Mouse (Mus musculus) lung, embryonic 14.5 days (tissue): ENCODE results near the gene Trappc10. TPM values are rescaled to one million over a fixed set of nuclear protein-coding genes. Genes with fewer than 3 reads are reported as not detected.

Experiments used
- ATAC-seq: fragments of 200-750 bp; cut with Nextera tagmentation; 2 replicates; pipeline ENCODE4 v1.8.0; 2017; ENCODE audit warnings: mild to moderate bottlenecking, moderate TSS enrichment, moderate library complexity; ENCODE audit not compliant: insufficient read depth
- DNase-seq: peaks from one replicate; pipeline ENCODE4 v3.0.0-alpha.2; 2015
- H3K27ac ChIP-seq: fragments of 300-500 bp; sonication (generic); 2 replicates; pipeline ENCODE4 v1.5.1; 2014; ENCODE audit warnings: low read depth, mild to moderate bottlenecking, moderate library complexity
- H3K27me3 ChIP-seq: fragments of 300-500 bp; sonication (generic); 2 replicates; pipeline ENCODE4 v1.6.1; 2014; ENCODE audit warnings: low read length, control low read depth; ENCODE audit not compliant: insufficient read depth
- H3K36me3 ChIP-seq: fragments of 300-500 bp; sonication (generic); 2 replicates; pipeline ENCODE4 v1.6.1; 2014; ENCODE audit warnings: control low read depth; ENCODE audit not compliant: insufficient read depth
- H3K4me1 ChIP-seq: fragments of 300-500 bp; sonication (generic); 2 replicates; pipeline ENCODE4 v1.6.1; 2014; ENCODE audit warnings: antibody characterized with exemption, control low read depth; ENCODE audit not compliant: insufficient read depth
- H3K4me2 ChIP-seq: fragments of 300-500 bp; sonication (generic); 2 replicates; pipeline ENCODE4 v1.6.1; 2014; ENCODE audit warnings: mild to moderate bottlenecking
- H3K4me3 ChIP-seq: fragments of 300-500 bp; sonication (generic); 2 replicates; pipeline ENCODE4 v1.5.1; 2014; ENCODE audit warnings: low read depth, low read length
- H3K9ac ChIP-seq: fragments of 300-500 bp; sonication (generic); 2 replicates; pipeline ENCODE4 v1.6.1; 2014
- H3K9me3 ChIP-seq: fragments of 300-500 bp; sonication (generic); 2 replicates; pipeline ENCODE4 v1.6.1; 2016; ENCODE audit warnings: low read depth, low read length, control low read depth
- CTCF ChIP-seq: IDR thresholded peaks from 2 replicates; pipeline ENCODE4 v1.5.1; 2016; ENCODE audit warnings: antibody characterized with exemption, low read depth
- whole genome bisulfite sequencing: fragments of 180-500 bp; shearing (Covaris S2); extraction: QIAGEN DNeasy Blood & Tissue Kit; methylation state at CpG from one replicate; pipeline ENCODE4 v1.1.7; 2014; 5-methylcytosine and 5-hydroxymethylcytosine counted together
- polyA plus RNA-seq: library from polyadenylated mRNA; unstranded; fragments of >200 nt; fragmentation: Nextera tagmentation; extraction: Ambion mirVana; gene quantifications from 2 replicates; pipeline ENCODE4 v1.2.1, GENCODE M21; 2014

Trappc10 gene
- polyA plus RNA-seq: 15.7 and 18.0 TPM in 2 replicates

DNA sequence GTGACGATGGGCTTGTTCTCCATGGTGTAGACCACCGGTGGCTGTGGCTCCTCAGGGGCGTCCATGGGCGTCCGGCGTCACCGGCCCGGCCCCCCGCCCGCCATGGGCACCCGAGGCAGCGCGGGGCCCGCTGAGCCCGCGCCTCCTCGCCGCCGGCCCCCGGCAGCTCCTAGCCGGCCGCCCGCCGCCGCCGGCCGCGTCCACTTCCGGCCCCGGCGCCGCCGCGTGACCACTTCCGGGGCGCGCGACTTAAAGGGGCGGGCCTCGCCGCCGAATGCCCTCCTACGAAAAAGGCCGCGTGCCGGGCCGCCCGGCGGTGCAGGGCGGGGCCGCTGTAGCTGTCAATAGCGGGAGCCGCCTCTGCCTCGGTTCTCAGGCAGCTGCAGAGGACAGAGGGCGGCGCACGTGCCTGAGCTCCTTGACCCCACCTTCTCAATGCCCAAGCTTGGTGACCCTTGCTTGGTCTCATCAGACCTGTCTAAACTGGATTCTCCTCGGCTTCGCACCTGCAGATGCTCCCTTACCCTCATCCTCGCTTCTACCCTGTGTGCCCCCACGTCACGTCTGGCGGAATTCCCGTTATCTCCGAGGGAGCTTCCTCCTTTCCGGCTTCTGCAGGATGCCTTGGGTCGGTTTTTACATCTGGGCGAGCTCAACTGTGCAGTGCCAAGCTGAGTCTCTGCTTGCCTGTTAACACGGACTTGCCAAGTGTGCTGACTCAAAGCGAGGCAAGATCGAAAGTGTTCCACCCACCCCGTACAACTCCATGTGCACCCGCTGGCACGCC lies at the start of gene Trappc10:
Trappc10 (minus strand) TSS at position 204 of the 787 bp plus-strand sequence.
- ATAC-seq (peak; percentile 97), DNase-seq (peak; percentile 93)
- 0 out of 2 replicates have a peak within 1 kb of the TSS, but pooled peaks have one; percentile 24 for H3K27ac ChIP-seq
- peak within 1 kb of the TSS; percentile 99 for H3K4me2 ChIP-seq
- H3K36me3 ChIP-seq: no peaks in the 10 kb centered on the region
- H3K27me3 ChIP-seq: no peaks in the 10 kb centered on the region
- peak within 1 kb of the TSS; percentile 85 for H3K4me3 ChIP-seq
- H3K9ac ChIP-seq: peak within 1 kb of the TSS; percentile 79
- H3K9me3 ChIP-seq: no peaks in the 10 kb centered on the region
- no peak for TF ChIP-seq CTCF
- under 1% methylated on average over 68 of the region's 74 CpGs for WGBS
- H3K4me1 ChIP-seq: peaks cover 5% of the 10 kb centered on the region; the same call in 1 of the 2 replicates

DNA sequence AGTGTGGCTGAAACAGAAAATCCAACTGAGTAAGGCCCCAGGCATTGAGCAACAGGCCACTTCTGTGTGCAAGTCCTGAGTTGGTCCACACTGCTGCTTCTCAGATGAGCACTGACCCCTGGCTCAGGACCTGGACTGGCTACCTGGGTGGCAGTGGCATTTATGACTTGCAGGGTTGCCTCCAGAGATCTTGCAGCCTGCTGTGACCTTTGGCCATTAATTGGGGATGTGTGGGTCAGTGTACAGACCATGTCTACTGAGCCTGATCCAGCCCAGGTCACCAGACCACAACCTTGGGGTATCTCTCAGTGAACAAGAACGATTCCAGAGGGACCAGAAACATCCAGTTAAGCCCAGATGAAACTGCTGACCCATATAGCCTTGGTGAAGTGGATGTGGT lies 49.1 kb upstream of the Trappc10 start:
- H3K4me3 ChIP-seq: no peak overlapping the region
- H3K4me2 ChIP-seq: no peak overlapping the region
- H3K9ac ChIP-seq: no peak overlapping the region
- no peaks in the 10 kb centered on the region for H3K9me3 ChIP-seq
- H3K27ac ChIP-seq: no peak overlapping the region
- H3K4me1 ChIP-seq: no peaks in the 10 kb centered on the region
- DNase-seq (no peak), ATAC-seq (no peak)
- WGBS: 73% methylated on average over 1 of the region's 1 CpGs
- TF ChIP-seq CTCF: no peak
- no peaks in the 10 kb centered on the region for H3K36me3 ChIP-seq
- H3K27me3 ChIP-seq: no peaks in the 10 kb centered on the region

DNA sequence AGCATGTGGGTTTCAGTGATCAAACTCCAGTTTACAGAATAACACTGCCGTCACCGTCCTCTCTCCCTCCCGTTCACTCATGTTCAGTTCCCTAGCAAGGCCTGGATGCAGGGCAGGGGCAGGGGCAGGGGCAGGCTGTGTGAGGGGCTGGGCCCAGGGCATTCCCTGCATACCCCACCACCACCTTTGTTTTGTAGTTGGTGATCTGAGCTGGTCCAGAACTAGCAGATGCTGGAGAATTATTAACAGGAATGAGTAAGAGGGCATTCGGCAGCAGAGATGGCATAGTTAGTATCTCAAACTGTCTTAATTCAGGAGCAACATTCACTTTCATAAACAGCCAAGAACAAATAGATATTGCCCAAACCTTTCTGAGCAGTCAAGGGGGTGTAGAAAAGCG lies 47.9 kb upstream of the Trappc10 start:
- WGBS: 81% methylated on average over 5 of the region's 5 CpGs
- H3K4me3 ChIP-seq: no peak overlapping the region
- H3K36me3 ChIP-seq: peaks cover 5% of the 10 kb centered on the region; the same call in 1 of the 2 replicates
- no peak overlapping the region for H3K9ac ChIP-seq
- DNase-seq (no peak), ATAC-seq (no peak)
- no peak overlapping the region for H3K27ac ChIP-seq
- H3K9me3 ChIP-seq: no peaks in the 10 kb centered on the region
- no peak overlapping the region for H3K4me2 ChIP-seq
- H3K4me1 ChIP-seq: no peaks in the 10 kb centered on the region
- no peak for TF ChIP-seq CTCF
- H3K27me3 ChIP-seq: no peaks in the 10 kb centered on the region

DNA sequence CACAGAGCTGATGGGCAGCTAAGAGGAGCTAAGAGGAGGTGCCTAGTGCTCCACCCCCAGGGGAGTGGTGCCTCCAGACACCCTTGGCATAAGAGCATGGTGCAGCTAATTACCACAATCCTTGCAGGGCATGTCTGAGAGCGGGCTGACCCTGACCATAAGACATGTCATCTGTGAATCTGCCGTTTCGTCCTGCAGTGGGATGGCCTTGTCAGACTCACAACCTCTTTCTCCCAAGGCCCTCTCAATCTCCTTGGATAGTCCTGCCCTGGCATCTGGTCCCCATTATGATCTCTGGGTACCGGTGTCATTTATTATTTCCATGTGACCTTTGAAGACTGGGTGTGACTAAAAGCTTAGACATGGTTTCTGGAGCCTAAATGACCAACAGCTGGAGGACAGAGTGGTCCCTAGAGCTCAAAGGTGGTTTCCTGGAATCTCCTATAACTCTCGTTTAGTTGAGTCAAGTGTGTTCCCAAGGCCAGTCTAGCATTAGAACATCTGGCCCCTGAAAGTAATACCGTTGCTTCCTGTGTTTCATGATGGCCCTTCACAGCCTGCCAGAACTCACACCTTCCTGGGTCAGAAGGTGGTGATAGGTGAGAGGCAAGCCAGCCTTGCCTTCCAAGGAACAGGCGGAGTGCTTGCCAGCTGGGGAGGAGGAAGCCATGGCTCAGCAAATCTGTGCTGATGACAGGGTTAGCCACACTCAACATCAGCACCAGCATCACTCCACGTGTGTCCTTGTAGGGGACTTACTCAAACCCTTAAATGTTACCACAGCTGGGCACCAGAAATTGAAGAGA lies 46.5 kb upstream of the Trappc10 start:
- Histone ChIP-seq H3K9ac (no peak overlapping the region), H3K36me3 (peaks cover 20% of the 10 kb centered on the region), H3K9me3 (no peaks in the 10 kb centered on the region), H3K4me1 (no peaks in the 10 kb centered on the region), H3K4me2 (no peak overlapping the region), H3K27me3 (no peaks in the 10 kb centered on the region), H3K27ac (no peak overlapping the region), H3K4me3 (no peak overlapping the region)
- WGBS: 71% methylated on average over 8 of the region's 8 CpGs
- DNase-seq (no peak), ATAC-seq (no peak)
- no peak for TF ChIP-seq CTCF

DNA sequence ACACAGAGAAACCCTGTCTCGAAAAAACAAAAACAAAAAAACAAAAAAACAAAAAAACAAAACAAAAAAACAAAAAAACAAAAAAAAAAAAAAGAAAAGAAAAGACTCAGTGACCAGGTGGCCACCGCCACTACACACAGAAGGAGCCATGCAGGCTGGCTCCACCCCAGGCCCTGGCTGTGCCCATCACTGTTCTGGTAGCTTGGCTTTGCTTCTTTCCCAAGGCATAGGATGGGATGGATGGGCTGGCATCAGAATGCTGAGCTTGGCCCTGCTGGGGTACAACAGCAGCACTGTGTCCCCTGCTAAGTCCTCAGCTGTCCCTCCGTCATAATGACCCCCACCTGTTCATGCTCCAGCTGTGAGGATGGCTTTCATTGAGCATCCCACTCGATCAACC lies 44.5 kb upstream of the Trappc10 start:
- ATAC-seq (no peak), DNase-seq (no peak)
- 89% methylated on average over 4 of the region's 4 CpGs for WGBS
- TF ChIP-seq CTCF: no peak
- Histone ChIP-seq H3K9me3 (no peaks in the 10 kb centered on the region), H3K27ac (no peak overlapping the region), H3K4me3 (no peak overlapping the region), H3K4me2 (no peak overlapping the region), H3K36me3 (peaks cover 25% of the 10 kb centered on the region), H3K4me1 (no peaks in the 10 kb centered on the region), H3K9ac (no peak overlapping the region), H3K27me3 (no peaks in the 10 kb centered on the region)

DNA sequence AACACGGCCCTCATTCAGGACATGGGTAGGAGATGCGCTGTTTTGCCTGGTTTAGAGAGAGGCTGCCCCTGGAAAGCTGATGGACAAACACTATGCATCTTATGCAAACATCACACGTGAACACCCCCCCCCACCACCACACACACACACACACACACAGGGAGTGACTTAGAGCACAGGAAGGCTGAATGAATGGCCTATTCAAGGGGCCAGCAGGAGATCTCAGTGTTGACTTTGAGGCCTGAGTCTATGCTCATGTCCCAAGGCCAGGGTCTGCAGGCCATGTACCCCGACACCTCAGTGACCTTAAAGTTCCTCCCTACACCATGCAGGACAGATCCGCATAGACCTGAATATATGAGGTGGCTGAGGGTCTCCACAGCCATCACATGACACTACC lies 43.7 kb upstream of the Trappc10 start:
- Histone ChIP-seq H3K36me3 (peaks cover 32% of the 10 kb centered on the region), H3K27ac (no peak overlapping the region), H3K27me3 (no peaks in the 10 kb centered on the region), H3K9ac (no peak overlapping the region), H3K4me3 (no peak overlapping the region), H3K4me1 (no peaks in the 10 kb centered on the region), H3K4me2 (no peak overlapping the region), H3K9me3 (no peaks in the 10 kb centered on the region)
- WGBS: 81% methylated on average over 5 of the region's 5 CpGs
- TF ChIP-seq CTCF: no peak
- DNase-seq (no peak), ATAC-seq (no peak)
